Mouse (Mus musculus): ENCODE measurements around the gene Fdxr. TPM values are rescaled to one million over a fixed set of nuclear protein-coding genes. Genes with fewer than 3 reads are reported as not detected.

Gene Fdxr
- polyA plus RNA-seq, 1 experiment from 2014 or later: 15.6 TPM

DNA sequence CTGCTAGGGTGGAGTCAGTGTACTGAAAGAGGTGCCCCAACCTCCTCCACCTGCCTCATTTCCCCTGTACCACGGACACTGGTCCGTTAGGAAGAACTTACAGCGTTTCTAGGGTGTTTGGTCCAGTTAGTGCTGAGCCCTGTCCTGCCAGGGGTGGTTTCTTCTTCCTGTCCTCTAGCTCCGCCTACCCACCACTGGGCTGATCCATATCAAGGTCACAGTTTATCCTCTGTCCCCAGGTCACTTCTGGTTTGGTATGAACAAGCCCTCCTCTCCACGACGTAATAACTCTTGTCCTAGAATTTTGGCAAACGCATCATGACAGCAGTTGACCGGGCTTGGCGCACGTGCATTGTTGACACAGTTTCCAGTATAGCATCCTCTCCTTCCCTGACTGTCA, 57.2 kb downstream of the Fdxr start:
- Histone ChIP-seq H3K4me1 (ENCODE audit: control insufficient read depth, insufficient read depth, low read length) (peaks cover 32% of the 10 kb centered on the region), H3K36me3 (ENCODE audit: control insufficient read depth, insufficient read depth, low read length) (no peaks in the 10 kb centered on the region; the same call in 1 of the 2 replicates), H3K9ac (ENCODE audit: low read length) (no peak overlapping the region), H3K4me2 (ENCODE audit: low read depth, severe bottlenecking) (no peak overlapping the region), H3K4me3 (ENCODE audit: low read depth, low read length) (no peak overlapping the region), H3K27ac (replicated peaks; ENCODE audit: low read depth, low read length) (no peak overlapping the region), H3K27me3 (ENCODE audit: control insufficient read depth, insufficient read depth, low read length) (0 out of 2 replicates have a peak, but pooled peaks cover 3% of the 10 kb centered on the region), H3K9me3 (ENCODE audit: control insufficient read depth, low read length) (no peaks in the 10 kb centered on the region)
- 89% methylated on average over 10 of the region's 10 CpGs for WGBS
- DNase-seq (ENCODE audit: low spot score) (no peak), ATAC-seq (ENCODE audit: insufficient number of reproducible peaks, low FRiP score, low TSS enrichment, low read depth) (no peak)

- ATAC-seq (ENCODE audit: insufficient number of reproducible peaks, low FRiP score, low TSS enrichment, low read depth): no peak
- H3K27ac ChIP-seq (replicated peaks; ENCODE audit: low read depth, low read length): no peak overlapping the region
These were observed 57.6 kb downstream of the Fdxr start for GRCm38 (mm10) chr11:115219263-115219662.

More at GRCm38 (mm10) chr11:115219263-115219662, 57.6 kb downstream of the Fdxr start:
- H3K4me1 ChIP-seq (ENCODE audit: control insufficient read depth, insufficient read depth, low read length): peaks cover 32% of the 10 kb centered on the region
- no peaks in the 10 kb centered on the region for H3K9me3 ChIP-seq (ENCODE audit: control insufficient read depth, low read length)
- H3K27me3 ChIP-seq (ENCODE audit: control insufficient read depth, insufficient read depth, low read length): 0 out of 2 replicates have a peak, but pooled peaks cover 3% of the 10 kb centered on the region
- H3K4me3 ChIP-seq (ENCODE audit: low read depth, low read length): no peak overlapping the region
- 62% methylated on average over 9 of the region's 9 CpGs for WGBS
- no peak overlapping the region for H3K4me2 ChIP-seq (ENCODE audit: low read depth, severe bottlenecking)
- DNase-seq (ENCODE audit: low spot score): no peak
- H3K9ac ChIP-seq (ENCODE audit: low read length): no peak overlapping the region
- no peaks in the 10 kb centered on the region; the same call in 1 of the 2 replicates for H3K36me3 ChIP-seq (ENCODE audit: control insufficient read depth, insufficient read depth, low read length)

Small RNAs within 50 kb of the gene (microRNA-seq; reads per million reads assigned to microRNA genes)
- not detected for gene Gm25837

Other genes with a start within 250 kb of the Fdxr start
- gene Cd300ld5, start 239.3 kb downstream of the Fdxr start, polyA plus RNA-seq (2014; fragmentation: Nextera tagmentation; extraction: Ambion mirVana): not detected in 2 replicates
- gene Cd300ld3, start 228.6 kb downstream of the Fdxr start, polyA plus RNA-seq (2014; fragmentation: Nextera tagmentation; extraction: Ambion mirVana): not detected in 2 replicates
- gene Cd300e, start 214.9 kb downstream of the Fdxr start, polyA plus RNA-seq (2014; fragmentation: Nextera tagmentation; extraction: Ambion mirVana): not detected in 2 replicates
- gene Rab37, start 185.6 kb downstream of the Fdxr start, polyA plus RNA-seq (2014; fragmentation: Nextera tagmentation; extraction: Ambion mirVana): 1.1 and 1.2 TPM in 2 replicates
- 0.19 TPM in 1 of 2 replicates, not detected in the other for gene Cd300lf, start 143.1 kb downstream of the Fdxr start, polyA plus RNA-seq (2014; fragmentation: Nextera tagmentation; extraction: Ambion mirVana)
- 24.9 and 29.5 TPM in 2 replicates for gene Slc9a3r1, start 113.7 kb downstream of the Fdxr start, polyA plus RNA-seq (2014; fragmentation: Nextera tagmentation; extraction: Ambion mirVana)
- 7.7 and 9.8 TPM in 2 replicates for gene Tmem104, start 89.6 kb downstream of the Fdxr start, polyA plus RNA-seq (2014; fragmentation: Nextera tagmentation; extraction: Ambion mirVana)
- 17.1 and 21.0 TPM in 2 replicates for gene Nat9, start 89.2 kb downstream of the Fdxr start, polyA plus RNA-seq (2014; fragmentation: Nextera tagmentation; extraction: Ambion mirVana)
- 0.04 and 0.06 TPM in 2 replicates for gene Grin2c, start 9.8 kb downstream of the Fdxr start, polyA plus RNA-seq (2014; fragmentation: Nextera tagmentation; extraction: Ambion mirVana)
- gene Fads6, start 20.6 kb upstream of the Fdxr start, polyA plus RNA-seq (2014; fragmentation: Nextera tagmentation; extraction: Ambion mirVana): 0.04 and 0.11 TPM in 2 replicates
- not detected in 2 replicates for gene Otop2, start 30.1 kb upstream of the Fdxr start, polyA plus RNA-seq (2014; fragmentation: Nextera tagmentation; extraction: Ambion mirVana)
- gene Ush1g, start 45.0 kb upstream of the Fdxr start, polyA plus RNA-seq (2014; fragmentation: Nextera tagmentation; extraction: Ambion mirVana): not detected in 2 replicates
- gene Otop3, start 57.7 kb upstream of the Fdxr start, polyA plus RNA-seq (2014; fragmentation: Nextera tagmentation; extraction: Ambion mirVana): not detected in 2 replicates
- gene Hid1, start 90.7 kb upstream of the Fdxr start, polyA plus RNA-seq (2014; fragmentation: Nextera tagmentation; extraction: Ambion mirVana): 1.6 and 2.5 TPM in 2 replicates
- 14.6 and 15.1 TPM in 2 replicates for gene Cdr2l, start 104.9 kb upstream of the Fdxr start, polyA plus RNA-seq (2014; fragmentation: Nextera tagmentation; extraction: Ambion mirVana)
- 187 and 197 TPM in 2 replicates for gene Mrpl58, start 126.7 kb upstream of the Fdxr start, polyA plus RNA-seq (2014; fragmentation: Nextera tagmentation; extraction: Ambion mirVana)
- 943 and 945 TPM in 2 replicates for gene Atp5h, start 142.9 kb upstream of the Fdxr start, polyA plus RNA-seq (2014; fragmentation: Nextera tagmentation; extraction: Ambion mirVana)
- 17.6 and 23.5 TPM in 2 replicates for gene Kctd2, start 143.1 kb upstream of the Fdxr start, polyA plus RNA-seq (2014; fragmentation: Nextera tagmentation; extraction: Ambion mirVana)
- gene Trim80, start 163.5 kb upstream of the Fdxr start, polyA plus RNA-seq (2014; fragmentation: Nextera tagmentation; extraction: Ambion mirVana): 0.21 TPM in 1 of 2 replicates, not detected in the other
- 0.09 and 0.26 TPM in 2 replicates for gene Slc16a5, start 185.4 kb upstream of the Fdxr start, polyA plus RNA-seq (2014; fragmentation: Nextera tagmentation; extraction: Ambion mirVana)
- gene Armc7, start 198.6 kb upstream of the Fdxr start, polyA plus RNA-seq (2014; fragmentation: Nextera tagmentation; extraction: Ambion mirVana): 7.7 and 8.8 TPM in 2 replicates
- 58.2 and 60.9 TPM in 2 replicates for gene Nt5c, start 214.8 kb upstream of the Fdxr start, polyA plus RNA-seq (2014; fragmentation: Nextera tagmentation; extraction: Ambion mirVana)
- 526 and 537 TPM in 2 replicates for gene Jpt1, start 237.3 kb upstream of the Fdxr start, polyA plus RNA-seq (2014; fragmentation: Nextera tagmentation; extraction: Ambion mirVana)